Mouse (Mus musculus) hindbrain, embryonic 16.5 days (tissue): ENCODE results near the gene Kcnd3. TPM values are rescaled to one million over a fixed set of nuclear protein-coding genes. Genes with fewer than 3 reads are reported as not detected.
A peak's percentile ranks its signal among the peaks of the same experiment; 100 is the strongest.
"Not testable (repeated sequence)": the region's sequence is repeated elsewhere in the genome, so short reads cannot be mapped to it uniquely, and the experiment has no call there.

Source experiments
- ATAC-seq: fragments of 200-750 bp; cut with Nextera tagmentation; 2 replicates; pipeline ENCODE4 v1.8.0; 2017; ENCODE audit warnings: moderate TSS enrichment, moderate library complexity
- H3K27ac ChIP-seq: fragments of 300-500 bp; sonication (generic); 2 replicates; pipeline ENCODE4 v1.5.1; 2014; ENCODE audit warnings: low read depth, mild to moderate bottlenecking, control low read depth, low read length, moderate library complexity
- H3K27me3 ChIP-seq: fragments of 300-500 bp; sonication (generic); replicated peaks from 2 replicates; pipeline ENCODE4 v1.6.1; 2014; ENCODE audit warnings: low read length; ENCODE audit not compliant: control insufficient read depth, insufficient read depth
- H3K36me3 ChIP-seq: fragments of 300-500 bp; sonication (generic); 2 replicates; pipeline ENCODE4 v1.6.1; 2014; ENCODE audit warnings: mild to moderate bottlenecking, low read length, moderate library complexity, mixed read lengths; ENCODE audit not compliant: control insufficient read depth, insufficient read depth
- H3K4me1 ChIP-seq: fragments of 300-500 bp; sonication (generic); 2 replicates; pipeline ENCODE4 v1.6.1; 2014; ENCODE audit warnings: low read depth, low read length; ENCODE audit not compliant: control insufficient read depth, insufficient read depth
- H3K4me2 ChIP-seq: fragments of 300-500 bp; sonication (generic); 2 replicates; pipeline ENCODE4 v1.6.1; 2014; ENCODE audit warnings: mild to moderate bottlenecking, low read length, control low read depth, moderate library complexity
- H3K4me3 ChIP-seq: fragments of 300-500 bp; sonication (generic); 2 replicates; pipeline ENCODE4 v1.5.1; 2014; ENCODE audit warnings: mild to moderate bottlenecking, low read length, control low read depth, moderate library complexity
- H3K9ac ChIP-seq: fragments of 300-500 bp; sonication (generic); 2 replicates; pipeline ENCODE4 v1.6.1; 2014; ENCODE audit warnings: low read depth, mild to moderate bottlenecking, control low read depth, low read length, moderate library complexity
- H3K9me3 ChIP-seq: fragments of 300-500 bp; sonication (generic); 2 replicates; pipeline ENCODE4 v1.6.1; 2014; ENCODE audit warnings: mild to moderate bottlenecking, low read length, moderate library complexity; ENCODE audit not compliant: control insufficient read depth
- WGBS: fragments of 180-500 bp; shearing (Covaris S2); extraction: QIAGEN DNeasy Blood & Tissue Kit; methylation state at CpG from one replicate; pipeline ENCODE4 v1.1.7; 2014; 5-methylcytosine and 5-hydroxymethylcytosine counted together
- polyA plus RNA-seq: library from polyadenylated mRNA; unstranded; fragments of >200 nt; fragmentation: Nextera tagmentation; extraction: Ambion mirVana; gene quantifications from 2 replicates; pipeline ENCODE4 v1.2.1, GENCODE M21; 2015

The Kcnd3 gene
- polyA plus RNA-seq, 1 experiment from 2014 or later = 9.1 TPM

DNA sequence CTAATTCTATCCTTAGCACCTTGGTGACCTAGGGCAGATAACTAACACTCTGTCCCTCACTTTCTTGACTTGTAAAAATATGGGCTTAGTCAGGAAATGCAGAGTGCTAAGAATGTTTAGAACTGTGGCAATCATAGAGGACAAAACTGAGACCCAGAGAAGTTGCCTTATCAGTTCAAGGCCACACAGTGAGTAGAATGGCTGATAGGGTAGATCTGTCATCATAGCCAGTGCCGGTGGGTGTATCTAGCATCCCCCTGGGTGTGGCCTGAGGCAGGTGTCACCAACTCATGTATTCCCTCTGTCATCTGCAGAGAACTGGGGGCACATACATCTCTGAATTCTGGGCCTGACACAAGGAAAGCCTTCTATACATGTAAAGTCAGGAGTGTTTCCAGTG, 246.2 kb downstream of the Kcnd3 start:
- Histone ChIP-seq H3K9me3 (no peaks in the 10 kb centered on the region), H3K9ac (no peak overlapping the region), H3K27ac (no peak overlapping the region), H3K27me3 (no peaks in the 10 kb centered on the region; the same call in none of the 2 replicates), H3K4me3 (no peak overlapping the region), H3K4me1 (peaks cover 16% of the 10 kb centered on the region), H3K4me2 (no peak overlapping the region), H3K36me3 (no peaks in the 10 kb centered on the region)
- ATAC-seq = no peak
- WGBS = 100% methylated on average over 1 of the region's 1 CpGs

DNA sequence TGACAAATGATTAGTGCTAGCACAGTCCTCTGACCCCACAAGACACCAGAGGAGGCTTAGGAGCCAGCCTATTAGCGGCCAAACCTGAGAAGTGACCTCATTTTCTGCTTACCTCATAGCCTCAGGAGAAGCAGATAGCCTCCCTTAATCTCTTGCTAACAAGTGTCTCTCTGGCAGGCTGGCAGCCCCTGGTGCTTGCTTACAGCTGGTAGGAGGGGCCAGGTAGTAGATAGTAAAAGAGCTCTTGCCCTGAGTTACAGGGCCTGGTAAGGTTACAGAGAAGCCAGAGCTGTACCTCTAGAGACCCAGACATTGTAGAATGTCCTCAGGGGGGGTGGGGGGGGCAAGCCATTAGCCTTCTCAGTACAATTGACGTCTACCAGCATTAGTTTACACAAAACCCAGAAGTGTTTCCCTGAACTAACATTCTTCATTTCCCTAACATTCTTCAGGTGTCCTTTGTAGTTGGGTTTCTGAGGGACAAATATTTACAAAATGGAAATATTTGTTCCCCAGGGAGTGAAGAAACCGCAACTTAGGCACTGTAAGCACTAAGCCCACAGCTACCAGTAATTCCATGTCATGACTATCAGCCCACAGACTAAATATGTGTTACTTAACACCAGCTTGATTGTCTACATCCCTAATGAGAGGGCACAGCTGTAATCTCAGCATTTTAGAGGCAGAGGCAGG, 247.3 kb downstream of the Kcnd3 start:
- Histone ChIP-seq H3K4me1 (peaks cover 16% of the 10 kb centered on the region), H3K27me3 (no peaks in the 10 kb centered on the region; the same call in 1 of the 2 replicates), H3K27ac (no peak overlapping the region), H3K9ac (no peak overlapping the region), H3K9me3 (no peaks in the 10 kb centered on the region), H3K4me2 (no peak overlapping the region), H3K4me3 (no peak overlapping the region), H3K36me3 (no peaks in the 10 kb centered on the region)
- ATAC-seq = no peak
- WGBS = 66% methylated on average over 3 of the region's 3 CpGs

DNA sequence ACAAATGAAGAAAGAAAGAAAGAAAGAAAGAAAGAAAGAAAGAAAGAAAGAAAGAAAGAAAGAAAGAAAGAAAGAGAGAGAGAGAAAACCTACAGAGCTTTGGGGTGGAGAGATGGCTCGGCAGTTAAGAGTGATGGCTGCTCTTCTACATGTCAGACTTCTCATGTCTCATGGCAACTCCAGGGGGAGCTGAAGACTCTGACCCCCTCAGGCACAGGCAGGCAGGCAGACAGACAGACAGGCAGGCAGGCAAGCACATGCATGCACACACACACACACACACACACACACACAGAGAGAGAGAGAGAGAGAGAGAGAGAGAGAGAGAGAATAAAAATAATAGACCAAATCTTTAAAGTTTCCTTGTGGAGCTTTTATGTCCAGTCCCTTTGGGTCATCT, 248.7 kb downstream of the Kcnd3 start:
- not testable (repeated sequence) for H3K27ac ChIP-seq, H3K4me3 ChIP-seq, H3K9me3 ChIP-seq, H3K4me2 ChIP-seq, H3K9ac ChIP-seq, H3K36me3 ChIP-seq, H3K27me3 ChIP-seq, ATAC-seq
- WGBS = 48% methylated on average over 1 of the region's 1 CpGs
- H3K4me1 ChIP-seq = peaks cover 18% of the 10 kb centered on the region

DNA sequence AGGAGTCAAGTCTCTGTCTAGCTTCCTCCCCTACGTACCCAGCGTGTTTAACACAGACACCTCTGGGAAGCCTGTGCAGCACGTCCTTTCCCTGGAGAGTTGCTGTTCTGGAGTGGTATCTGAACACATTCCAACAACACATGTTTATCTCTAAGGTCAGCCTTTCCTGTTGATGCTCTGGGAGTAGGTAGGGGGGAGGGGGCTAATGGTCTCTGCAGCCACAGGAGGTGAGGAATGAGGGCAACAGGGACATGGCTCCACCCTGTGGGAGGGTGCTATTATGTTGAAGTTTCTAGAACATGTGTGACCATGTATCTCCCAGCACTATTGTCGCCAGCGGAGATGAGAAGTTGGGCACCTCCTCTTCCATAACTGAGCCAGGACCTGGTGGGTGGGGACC, 249.3 kb downstream of the Kcnd3 start:
- 70% methylated on average over 5 of the region's 5 CpGs for WGBS
- ATAC-seq = no peak

DNA sequence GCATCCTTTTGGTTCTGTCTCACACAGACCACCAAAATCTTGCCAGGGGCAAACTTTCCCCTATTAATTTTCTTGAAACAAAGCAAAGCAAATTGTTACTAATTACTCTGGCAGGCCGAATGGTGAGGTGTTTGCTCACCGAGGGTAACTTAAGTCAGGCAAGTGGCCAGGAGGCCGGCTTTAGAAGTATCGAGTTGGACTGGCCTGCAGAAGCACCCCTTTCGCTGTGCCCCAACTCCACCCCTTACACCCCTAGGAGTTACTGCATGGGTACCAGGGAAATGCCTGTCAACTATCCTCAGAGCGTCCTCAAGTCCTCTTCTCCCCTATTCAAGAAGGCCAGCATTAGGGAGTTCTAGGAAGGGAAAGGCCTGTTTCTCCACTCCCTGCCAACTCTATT, 251.4 kb downstream of the Kcnd3 start:
- H3K36me3 ChIP-seq = no peaks in the 10 kb centered on the region
- ATAC-seq = no peak

More for the DNA sequence above, 249.3 kb downstream of the Kcnd3 start:
- H3K27me3 ChIP-seq = no peaks in the 10 kb centered on the region; the same call in 1 of the 2 replicates
- no peaks in the 10 kb centered on the region for H3K9me3 ChIP-seq
- no peaks in the 10 kb centered on the region for H3K36me3 ChIP-seq
- H3K4me2 ChIP-seq = no peak overlapping the region
- peaks cover 13% of the 10 kb centered on the region for H3K4me1 ChIP-seq
- H3K27ac ChIP-seq = no peak overlapping the region
- H3K4me3 ChIP-seq = no peak overlapping the region
- no peak overlapping the region for H3K9ac ChIP-seq

DNA sequence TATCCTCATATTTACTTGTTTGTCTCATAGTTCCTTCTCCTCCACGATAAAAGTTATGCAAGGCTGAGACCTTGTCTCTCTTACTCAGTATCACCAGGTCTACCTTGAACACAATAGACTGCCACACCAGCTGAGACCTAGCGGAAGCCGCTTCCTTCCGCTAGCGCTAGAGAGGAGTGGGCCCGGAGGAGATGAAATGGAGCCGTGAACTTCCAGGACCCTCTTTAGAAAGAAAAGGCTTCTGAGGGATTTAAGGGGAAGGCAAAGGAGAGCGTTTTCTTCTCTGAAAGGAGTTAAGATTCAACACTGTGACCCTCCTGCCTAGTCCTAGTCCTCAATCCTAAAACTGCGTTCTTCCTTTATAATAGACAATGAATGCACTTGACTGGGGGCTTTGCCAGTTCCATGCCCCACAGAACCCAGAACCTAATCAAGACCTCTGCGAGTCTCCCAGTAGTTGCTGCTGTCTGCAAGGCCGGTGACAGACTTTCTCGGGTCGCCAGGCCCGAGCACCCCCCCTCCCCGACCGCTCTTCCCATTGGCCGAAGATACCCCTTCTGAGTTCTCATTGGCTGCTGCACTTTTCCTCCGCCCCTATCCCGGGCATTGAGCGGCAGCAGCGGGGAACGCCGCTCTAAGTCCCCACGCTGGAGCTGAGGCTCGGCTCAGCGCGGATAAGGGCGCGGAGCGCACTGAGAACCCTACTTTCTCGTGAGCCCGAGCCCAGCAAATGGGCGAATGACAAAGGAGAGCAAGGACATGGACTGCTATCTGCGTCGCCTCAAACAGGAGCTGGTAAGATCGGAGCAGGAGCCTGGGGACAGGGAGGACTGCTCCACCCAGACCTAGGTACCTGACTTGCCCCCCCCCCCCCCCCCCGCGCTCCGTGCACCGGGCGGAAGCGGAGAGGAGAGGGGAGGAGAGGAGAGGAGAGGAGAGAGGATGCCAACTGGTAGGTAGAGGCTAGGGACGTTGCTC, 252.2 kb downstream of the Kcnd3 start, which contains the start of gene Inka2:
Gene Inka2 (plus strand): TSS at position 569 of the 978 bp plus-strand sequence.
- WGBS = 2% methylated on average over 40 of the region's 43 CpGs
- peak within 1 kb of the TSS; percentile 82 for H3K27ac ChIP-seq
- peak within 1 kb of the TSS; percentile 59 for H3K4me3 ChIP-seq
- H3K4me1 ChIP-seq = peaks cover 8% of the 10 kb centered on the region; the same call in 1 of the 2 replicates
- no peaks in the 10 kb centered on the region for H3K9me3 ChIP-seq
- peak; percentile 95 for ATAC-seq
- no peaks in the 10 kb centered on the region for H3K36me3 ChIP-seq
- peak within 1 kb of the TSS; percentile 72 for H3K9ac ChIP-seq
- peak within 1 kb of the TSS; percentile 99 for H3K4me2 ChIP-seq
- H3K27me3 ChIP-seq = no peaks in the 10 kb centered on the region; the same call in 1 of the 2 replicates

More for the DNA sequence above, 251.4 kb downstream of the Kcnd3 start:
- Histone ChIP-seq H3K4me2 (peak overlapping the region; percentile 99), H3K4me1 (peaks cover 8% of the 10 kb centered on the region; the same call in 1 of the 2 replicates), H3K4me3 (no peak overlapping the region), H3K9me3 (no peaks in the 10 kb centered on the region), H3K27ac (no peak overlapping the region), H3K27me3 (no peaks in the 10 kb centered on the region; the same call in 1 of the 2 replicates), H3K9ac (no peak overlapping the region)
- 48% methylated on average over 6 of the region's 6 CpGs for WGBS

DNA sequence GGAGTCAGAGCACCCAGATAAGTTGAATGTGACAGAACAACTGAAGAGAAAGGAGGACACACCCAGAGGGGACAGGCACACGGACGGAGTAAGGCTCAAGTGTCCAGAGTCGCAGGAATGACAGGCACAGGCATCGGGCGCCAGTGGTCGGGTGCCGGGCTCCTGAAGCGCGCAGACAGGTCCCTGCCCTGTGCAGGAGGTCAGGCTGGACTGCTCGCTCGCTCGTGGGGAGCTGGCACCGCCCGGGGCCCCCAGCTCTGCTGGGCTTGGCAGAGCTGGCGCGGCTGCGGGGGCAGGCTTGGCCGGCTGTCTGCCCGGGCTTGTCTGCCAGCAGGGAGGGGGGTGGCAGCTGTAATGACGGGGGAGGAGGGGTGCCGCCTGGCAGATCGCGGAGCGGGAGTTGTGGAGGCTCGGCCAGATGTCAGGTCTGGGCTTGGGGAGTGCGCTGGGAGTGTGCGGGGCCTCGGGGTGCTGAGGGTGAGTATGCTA, 253.0 kb downstream of the Kcnd3 start:
- ATAC-seq = peak; percentile 69
- Histone ChIP-seq H3K36me3 (no peaks in the 10 kb centered on the region), H3K4me1 (peaks cover 8% of the 10 kb centered on the region; the same call in 1 of the 2 replicates), H3K9me3 (no peaks in the 10 kb centered on the region), H3K9ac (peak overlapping the region; percentile 72), H3K4me2 (peak overlapping the region; percentile 99), H3K27me3 (no peaks in the 10 kb centered on the region; the same call in 1 of the 2 replicates), H3K27ac (peak overlapping the region; percentile 82), H3K4me3 (peak overlapping the region; percentile 59)
- under 1% methylated on average over 26 of the region's 28 CpGs for WGBS

DNA sequence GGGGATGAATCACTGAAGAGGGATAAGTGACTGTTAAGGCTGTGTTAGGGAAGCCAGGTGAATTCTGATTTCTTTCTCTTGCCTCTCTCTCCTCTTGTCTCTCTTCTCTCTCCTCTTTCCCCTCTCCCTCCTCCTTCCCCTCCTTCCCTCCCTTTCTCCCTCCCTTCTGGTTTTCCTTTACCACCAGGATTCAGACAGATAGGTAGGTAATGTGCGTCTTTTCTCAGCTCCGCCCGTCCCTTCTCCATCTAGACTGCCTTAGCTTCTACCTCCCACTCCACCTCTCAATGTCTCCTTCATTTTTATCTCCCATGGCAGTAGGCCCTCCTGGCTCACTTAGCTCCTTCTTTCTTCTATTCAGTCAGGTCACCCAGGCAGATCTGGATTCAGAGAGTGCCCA, 253.4 kb downstream of the Kcnd3 start:
- Histone ChIP-seq H3K4me1 (peaks cover 8% of the 10 kb centered on the region), H3K4me3 (peak overlapping the region; percentile 59), H3K27ac (peak overlapping the region; percentile 82), H3K36me3 (no peaks in the 10 kb centered on the region), H3K9ac (peak overlapping the region; percentile 72), H3K4me2 (peak overlapping the region; percentile 99), H3K9me3 (no peaks in the 10 kb centered on the region), H3K27me3 (no peaks in the 10 kb centered on the region; the same call in 1 of the 2 replicates)
- ATAC-seq = no peak
- WGBS = 32% methylated on average over 3 of the region's 3 CpGs
